In genomic region chr11:33744429-33744828, GRCm38 (mm10) we compare ENCODE assay signal across 9 mouse cellular contexts.
A peak's percentile ranks its signal among the peaks of the same experiment; 100 is the strongest.
DNase-seq lines count a peak whose midpoint lies in the region; ATAC-seq lines count a peak whose summit lies in the region.
"Had no signal": no experiment of that assay in that cellular context is flagged by ENCODE, and none has a peak within 500 bp of the region (broad histone marks: within the 10 kb centered on the region; RNA-seq: fewer than 3 reads in every experiment).

No protein-coding gene starts in this region.

- 0 out of 2 replicates have a peak, but pooled peaks have one; percentile 7 for ATAC-seq in hindbrain, embryonic 15.5 days (ENCODE audit: low FRiP score, low read depth)
- no peak for ATAC-seq in hindbrain, embryonic 13.5 days (ENCODE audit: low FRiP score)

- peaks cover 25% of the 10 kb centered on the region for H3K4me1 ChIP-seq in hindbrain, embryonic 15.5 days (replicated peaks)
- peaks cover 31% of the 10 kb centered on the region for H3K4me1 ChIP-seq in hindbrain, embryonic 13.5 days (replicated peaks)

- no peaks in the 10 kb centered on the region for H3K9me3 ChIP-seq in hindbrain, embryonic 15.5 days
- H3K9me3 ChIP-seq in hindbrain, embryonic 13.5 days = no peaks in the 10 kb centered on the region

- no peak overlapping the region for H3K27ac ChIP-seq in hindbrain, embryonic 15.5 days (replicated peaks)
- H3K27ac ChIP-seq in hindbrain, embryonic 13.5 days = no peak overlapping the region

- DNase-seq in 416B (ENCODE audit: low read depth) (peak; percentile 39), ZHBTc4 (ENCODE audit: low read depth, low spot score) (peak; percentile 23)
- DNase-seq in lung, postnatal 10 days = peak; percentile 61
- DNase-seq in left cerebral cortex, postnatal 10 days (ENCODE audit: extremely low spot score in 1 of 2, low spot score in 2 of 2) = no peak
- no peak for DNase-seq in heart, postnatal 36 days
- no peak for DNase-seq in frontal cortex, postnatal 25 days (ENCODE audit: low spot score in 2 of 2)
- DNase-seq: layer of hippocampus, postnatal 36 days had no signal

- H3K4me2 ChIP-seq in hindbrain, embryonic 15.5 days = no peak overlapping the region
- no peak overlapping the region for H3K4me2 ChIP-seq in hindbrain, embryonic 13.5 days

- no peak overlapping the region for H3K4me3 ChIP-seq in hindbrain, embryonic 15.5 days
- H3K4me3 ChIP-seq in hindbrain, embryonic 13.5 days = no peak overlapping the region

- WGBS in hindbrain, embryonic 15.5 days = 43% methylated on average over 7 of the region's 7 CpGs
- 43% methylated on average over 7 of the region's 7 CpGs for WGBS in hindbrain, embryonic 13.5 days

- no peaks in the 10 kb centered on the region for H3K27me3 ChIP-seq in hindbrain, embryonic 15.5 days
- H3K27me3 ChIP-seq in hindbrain, embryonic 13.5 days = no peaks in the 10 kb centered on the region

- H3K9ac ChIP-seq in hindbrain, embryonic 15.5 days = no peak overlapping the region
- no peak overlapping the region for H3K9ac ChIP-seq in hindbrain, embryonic 13.5 days

- intact Hi-C loops in left cerebral cortex, postnatal 10 days (cut with DNase I) = no loop called here
- intact Hi-C loops in heart, postnatal 36 days (cut with DNase I) = no loop called here

- H3K36me3 ChIP-seq in hindbrain, embryonic 15.5 days = no peaks in the 10 kb centered on the region
- H3K36me3 ChIP-seq in hindbrain, embryonic 13.5 days = no peaks in the 10 kb centered on the region

Comparison
In these comparisons a context has a peak if more than half of its experiments do, and no peak if none do; other contexts are left out.
1. DNase-seq: peak in 416B (single experiment), ZHBTc4 (single experiment) and lung, postnatal 10 days (single experiment); none in left cerebral cortex, postnatal 10 days (0 of 2), heart, postnatal 36 days (0 of 2) and frontal cortex, postnatal 25 days (0 of 2).